Mouse (Mus musculus): Measurements from ENCODE around the gene Umps.

GRCm38 (mm10) chr16:33994321-33994720, 27.5 kb upstream of the Umps start:
- TF ChIP-seq POLR2A (IDR thresholded peaks at IDR 0.05; ENCODE audit: low read depth, low read length) (no peak), CTCF (conservative IDR thresholded peaks at IDR 0.05; ENCODE audit: insufficient read depth, insufficient read length, low read depth, low read length) (no peak)
